ENCODE assay signal across 8 mouse cellular contexts in the genomic region with DNA sequence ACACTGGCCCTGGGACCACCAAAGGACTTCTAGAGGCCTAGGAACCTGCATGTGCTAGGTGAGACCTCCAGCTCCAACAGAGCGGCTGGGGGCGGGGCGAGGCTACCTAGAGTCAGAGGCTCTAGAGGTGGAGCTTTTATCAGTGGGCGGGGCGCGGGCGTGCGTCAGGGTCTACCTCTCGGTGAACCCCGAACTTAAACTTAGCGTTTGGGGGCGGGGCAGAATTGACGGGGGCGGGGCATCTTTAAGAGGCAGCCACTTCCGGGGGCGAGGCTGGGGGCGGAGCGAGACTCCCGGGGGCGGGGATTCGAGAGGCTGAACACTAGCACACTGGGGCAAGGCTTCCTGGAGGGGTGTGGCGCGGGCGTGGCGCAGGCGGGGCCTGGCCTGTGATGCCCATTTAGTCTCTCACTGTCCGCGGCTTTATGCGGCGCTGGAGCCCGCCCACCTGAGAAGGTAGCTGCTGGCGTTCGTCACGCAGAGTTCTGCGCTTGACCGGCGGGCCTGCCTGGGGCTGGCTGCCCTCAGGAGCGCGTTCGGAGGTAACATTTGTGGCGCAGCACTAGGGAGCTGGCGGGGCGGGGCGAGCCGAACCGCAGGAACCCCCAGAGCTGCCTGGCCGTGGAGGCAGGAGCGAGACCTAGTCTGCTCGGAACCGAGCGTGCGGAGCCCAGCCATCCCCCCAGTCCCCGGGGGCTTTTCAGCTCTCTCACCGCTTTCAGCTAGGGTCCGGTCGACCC. TPM values are rescaled to one million over a fixed set of nuclear protein-coding genes. Genes with fewer than 3 reads are reported as not detected.
A peak's percentile ranks its signal among the peaks of the same experiment; 100 is the strongest.
DNase-seq lines count a peak whose midpoint lies in the region; ATAC-seq and TF ChIP-seq lines count a peak whose summit lies in the region.

A gene (plus strand): TSS at position 392 of the 740 bp plus-strand sequence.

- ATAC-seq in frontal cortex, adult (ENCODE audit: low TSS enrichment): peak; percentile 100
- ATAC-seq in hematopoietic stem cell, adult 5-6 weeks (replicated peaks in 1 of 2; ENCODE audit: insufficient read depth in 1 of 2, low FRiP score in 2 of 2, low TSS enrichment in 1 of 2, low read depth in 1 of 2, poor library complexity in 2 of 2, severe bottlenecking in 2 of 2): peak; percentile 98
- peak; percentile 99 for ATAC-seq in lung, embryonic 14.5 days (ENCODE audit: insufficient read depth)
- peak; percentile 79 for ATAC-seq in neutrophil, adult 5-6 weeks (ENCODE audit: extremely low read depth, insufficient number of reproducible peaks, low FRiP score, poor library complexity, severe bottlenecking)

- peak within 1 kb of the TSS; percentile 65 for H3K4me3 ChIP-seq in lung, embryonic 14.5 days (ENCODE audit: low read depth, low read length)

- H3K9me3 ChIP-seq in lung, embryonic 14.5 days (ENCODE audit: low read depth, low read length): no peaks in the 10 kb centered on the region

- H3K27me3 ChIP-seq in lung, embryonic 14.5 days (ENCODE audit: insufficient read depth, low read length): no peaks in the 10 kb centered on the region

- H3K27ac ChIP-seq in lung, embryonic 14.5 days (ENCODE audit: low read depth): no peak within 1 kb of the TSS

- H3K36me3 ChIP-seq in lung, embryonic 14.5 days (ENCODE audit: insufficient read depth): no peaks in the 10 kb centered on the region

- peak; percentile 74 for DNase-seq in NIH3T3 (ENCODE audit: low read depth)
- peak; percentile 96 for DNase-seq in cerebellum, adult 9-11 months
- DNase-seq in layer of hippocampus, adult 8-10 months (ENCODE audit: low spot score in 2 of 2): peak; percentile 89 to 91
- peak; percentile 94 for DNase-seq in lung, embryonic 14.5 days
- peak; percentile 93 for DNase-seq in testis, postnatal 14 days (ENCODE audit: low spot score)

- H3K4me2 ChIP-seq in lung, embryonic 14.5 days: peak within 1 kb of the TSS; percentile 92

- no peak for TF ChIP-seq CTCF in lung, embryonic 14.5 days (IDR thresholded peaks at IDR 0.05; ENCODE audit: low read depth)

- peak within 1 kb of the TSS; percentile 62 for H3K9ac ChIP-seq in lung, embryonic 14.5 days

- under 1% methylated on average over 56 of the region's 56 CpGs for WGBS in lung, embryonic 14.5 days

- no peaks in the 10 kb centered on the region for H3K4me1 ChIP-seq in lung, embryonic 14.5 days (ENCODE audit: insufficient read depth)

RNA-seq across cellular contexts. Expression of the gene that starts here (rescaled TPM):
- total RNA-seq in hematopoietic stem cell, adult 5-6 weeks (2017): 1.0 and 1.7 TPM in 2 replicates
- 10 to 100 TPM in 1 of 4 experiments, 1 to 10 TPM in 3; 6.4 to 10.3 (median 8.0) TPM for total RNA-seq in layer of hippocampus, adult 8-10 months (2022)
- 1.7 and 2.2 TPM in 2 replicates for polyA plus RNA-seq in lung, embryonic 14.5 days (2014; fragmentation: Nextera tagmentation; extraction: Ambion mirVana)
- total RNA-seq in neutrophil, adult 5-6 weeks (2017): 0.61 and 0.70 TPM in 2 replicates

Comparison
In these comparisons a context has a peak if more than half of its experiments do, and no peak if none do; other contexts are left out.
1. Peak in ATAC-seq in neutrophil, adult 5-6 weeks; RNA of the gene not detected or under 1 TPM.